Mouse (Mus musculus) heart, adult 2 months (tissue): Measurements from ENCODE around the gene Pitpnb.

Source experiments
- CTCF ChIP-seq: fragments of 200-600 bp; IDR thresholded peaks from 2 replicates; pipeline ENCODE4 v1.8.1; 2022; ENCODE audit warnings: antibody characterized with exemption, mild to moderate bottlenecking, moderate library complexity
- EP300 ChIP-seq: fragments of 200-500 bp; IDR thresholded peaks from 2 replicates; pipeline ENCODE4 v1.6.1; 2011; ENCODE audit warnings: low read depth, low read length, control low read depth; ENCODE audit not compliant: insufficient read depth
- POLR2A ChIP-seq: fragments of 200-500 bp; IDR thresholded peaks from 2 replicates; pipeline ENCODE4 v1.6.1; 2011; ENCODE audit warnings: mild to moderate bottlenecking, low read depth, low read length, control low read depth; ENCODE audit not compliant: insufficient read depth

GRCm38 (mm10) chr5:111418202-111419120 is 87.9 kb downstream of the Pitpnb start:
- no peak for TF ChIP-seq CTCF
- no peak for TF ChIP-seq POLR2A
- no peak for TF ChIP-seq EP300
